Mouse (Mus musculus) naive thymus-derived CD4-positive, alpha-beta T cell, adult 5 months (primary cell): ENCODE results near the gene Gfra4. TPM values are rescaled to one million over a fixed set of nuclear protein-coding genes. Genes with fewer than 3 reads are reported as not detected.

Source experiments
- polyA plus RNA-seq: library from polyadenylated mRNA; unstranded; fragments of 100-300 nt; shearing (Covaris generic); gene quantifications from one replicate; pipeline ENCODE4 v1.2.1, GENCODE M21; 2017

Gene Gfra4
- not detected for polyA plus RNA-seq

DNA sequence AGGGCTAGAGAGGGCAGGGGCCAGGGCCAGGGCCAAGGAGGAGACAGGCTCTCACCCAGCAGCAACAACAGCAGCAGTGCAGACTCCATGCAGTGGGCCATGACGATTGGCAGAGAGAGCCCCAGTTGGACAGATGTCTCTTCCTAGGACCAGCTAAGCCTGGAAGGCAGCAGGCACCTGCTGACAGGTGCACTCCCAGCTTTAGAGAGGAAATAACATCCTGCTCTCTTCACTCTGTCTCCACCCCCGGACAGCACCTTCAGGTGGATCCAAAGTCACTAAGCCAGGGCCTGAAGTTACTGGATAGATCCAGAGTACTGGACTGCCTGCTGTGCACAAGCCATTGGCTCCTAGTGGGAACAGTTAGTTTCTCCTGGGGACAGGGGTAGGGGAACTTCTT is at the start of gene Gfra4:
Gfra4 (minus strand) TSS at position 101 of the 400 bp plus-strand sequence.

DNA sequence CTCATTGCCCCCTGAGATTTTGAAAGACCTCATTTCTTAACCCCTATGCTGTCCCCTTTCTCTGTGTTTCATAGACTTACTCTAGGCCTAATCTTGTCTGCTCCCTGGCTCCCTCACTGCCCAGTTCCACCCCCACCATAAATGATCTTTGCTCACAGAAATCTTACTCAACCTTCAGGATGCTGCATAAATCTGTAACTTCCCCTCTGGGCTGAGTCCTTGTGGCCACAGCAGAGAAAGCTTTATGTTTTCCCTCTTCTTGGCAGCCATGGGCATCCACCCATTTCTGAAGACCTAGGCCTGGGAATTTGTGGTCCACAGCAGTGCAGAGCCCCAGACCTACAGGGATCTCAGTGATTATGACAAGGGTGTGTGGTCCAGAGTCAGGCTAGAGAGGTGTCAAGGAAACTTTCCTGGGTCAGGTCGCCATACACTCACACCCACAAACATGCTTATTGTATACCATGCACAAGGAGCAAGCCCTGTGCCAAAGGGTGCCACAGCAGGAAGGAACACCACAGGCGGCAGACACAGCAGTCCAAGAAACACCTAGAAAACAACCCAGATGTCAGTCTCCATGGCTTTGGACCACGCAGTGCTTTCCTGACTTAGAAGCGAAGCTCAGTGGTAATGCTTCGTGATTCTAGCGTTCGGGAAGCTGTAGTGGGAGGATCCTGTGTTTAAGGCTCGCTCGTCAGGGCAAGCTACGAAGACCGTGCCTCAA is 43.9 kb upstream of the Gfra4 start, which contains the start of gene Siglec1:
Siglec1 (minus strand) TSS at position 99 of the 724 bp plus-strand sequence.

DNA sequence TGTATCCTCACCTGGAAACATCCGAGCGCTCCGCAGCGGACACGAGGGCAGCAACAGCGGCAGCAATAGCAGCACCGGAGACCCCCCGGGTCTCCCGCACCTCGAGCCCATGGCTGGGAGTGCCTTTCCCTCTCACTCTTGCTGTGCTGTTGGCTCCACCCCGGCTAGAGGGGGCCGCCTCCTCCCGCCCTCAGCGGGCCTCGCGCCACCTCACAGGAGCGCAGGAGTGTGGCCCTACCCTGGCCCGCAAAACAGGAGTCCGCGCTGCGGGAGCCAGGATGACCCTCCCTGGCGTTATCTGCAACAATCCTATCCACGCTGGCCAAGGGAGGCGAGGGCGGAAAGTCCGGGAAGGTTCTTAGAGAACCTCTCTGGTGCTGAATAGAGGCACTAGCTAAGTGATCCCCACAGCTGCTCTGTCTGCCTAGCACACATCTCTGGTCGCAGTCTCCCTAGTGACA is 20.5 kb upstream of the Gfra4 start, which contains the start of gene Adam33:
Adam33 (minus strand) TSS at position 411 of the 461 bp plus-strand sequence.

Other genes with a start within 250 kb of the Gfra4 start
- gene 4930402H24Rik, start 136.7 kb downstream of the Gfra4 start, polyA plus RNA-seq: 26.2 TPM
- gene Atrn, start 136.6 kb downstream of the Gfra4 start, polyA plus RNA-seq: 20.1 TPM
- not detected for gene Adam33, start 20.7 kb upstream of the Gfra4 start, polyA plus RNA-seq
- 0.05 TPM for gene Siglec1, start 43.7 kb upstream of the Gfra4 start, polyA plus RNA-seq
- 0.36 TPM for gene Hspa12b, start 84.2 kb upstream of the Gfra4 start, polyA plus RNA-seq
- gene Gm11037, start 90.4 kb upstream of the Gfra4 start, polyA plus RNA-seq: not detected
- 30.7 TPM for gene 1700037H04Rik, start 117.0 kb upstream of the Gfra4 start, polyA plus RNA-seq
- 4.9 TPM for gene Cenpb, start 137.0 kb upstream of the Gfra4 start, polyA plus RNA-seq
- gene Cdc25b, start 143.9 kb upstream of the Gfra4 start, polyA plus RNA-seq: 33.5 TPM
- gene Spef1, start 144.2 kb upstream of the Gfra4 start, polyA plus RNA-seq: not detected
- 11.9 TPM for gene Ap5s1, start 164.0 kb upstream of the Gfra4 start, polyA plus RNA-seq
- 11.9 TPM for gene Mavs, start 191.0 kb upstream of the Gfra4 start, polyA plus RNA-seq
- 98.2 TPM for gene Pank2, start 219.4 kb upstream of the Gfra4 start, polyA plus RNA-seq